Mouse (Mus musculus): ENCODE results near the gene Abcg5.

GRCm38 (mm10) chr17:84657422-84657732, 25.4 kb downstream of the Abcg5 start:
- no peak for TF ChIP-seq GATA1 (IDR thresholded peaks at IDR 0.05; ENCODE audit: borderline replicate concordance, low read length)
- TF ChIP-seq FLI1 (IDR thresholded peaks at IDR 0.05; ENCODE audit: low read length), result no peak
